Mouse (Mus musculus): ENCODE data around the gene Disc1.

The Disc1 gene

DNA sequence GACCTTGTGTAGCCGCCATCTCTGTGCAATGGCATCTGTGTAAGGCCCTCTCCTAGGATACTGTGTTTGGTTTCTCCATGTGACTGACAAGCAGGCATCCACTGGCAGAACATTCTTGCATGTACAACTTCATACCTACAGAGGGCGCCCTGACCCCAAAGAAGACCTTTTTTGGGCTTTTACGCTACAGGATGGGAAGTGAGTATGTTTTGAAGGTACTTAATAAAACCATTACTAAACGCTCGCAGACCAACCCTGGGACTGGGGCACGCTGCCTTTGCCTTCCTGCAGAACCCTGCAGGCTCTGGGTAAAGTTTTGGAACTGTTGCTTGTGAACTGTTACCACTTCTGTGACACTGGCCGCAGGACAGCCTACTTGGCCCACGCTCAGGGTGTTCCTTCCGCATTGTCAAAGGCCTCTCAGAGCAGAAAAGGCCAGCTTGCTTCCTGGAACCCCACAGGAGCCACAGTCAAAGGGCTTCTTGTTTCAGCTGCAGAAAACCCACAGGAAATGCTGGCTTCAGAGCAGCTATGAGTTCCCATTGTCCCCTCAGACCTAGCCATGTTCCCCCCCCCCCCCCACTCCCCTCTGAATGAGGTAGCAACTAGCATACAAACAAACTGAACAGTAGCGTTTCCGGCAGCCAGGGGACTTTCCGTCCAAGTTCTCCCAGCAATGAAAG is 13.1 kb downstream of the Disc1 start:
- peak; percentile 89 for DNase-seq (ENCODE audit: low read depth, low spot score)

DNA sequence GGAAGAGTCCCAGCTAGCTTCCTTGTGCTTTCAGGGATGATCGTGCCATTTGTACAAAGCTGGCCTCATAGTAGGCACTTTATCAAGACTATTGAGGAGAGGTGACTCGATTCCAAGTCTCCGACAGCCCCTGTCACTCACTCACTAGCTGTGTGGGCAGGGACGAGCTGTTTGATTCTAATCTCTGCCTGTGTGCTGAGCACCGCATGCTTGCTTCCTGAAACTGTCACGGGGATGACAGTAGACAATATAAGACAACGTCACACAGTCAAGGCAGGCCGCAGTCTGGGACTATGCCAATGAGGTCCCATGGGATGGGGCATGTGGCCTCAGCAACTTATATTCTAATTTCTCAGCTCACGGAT is 13.6 kb downstream of the Disc1 start:
- no peak for DNase-seq (ENCODE audit: low read depth, low spot score)

DNA sequence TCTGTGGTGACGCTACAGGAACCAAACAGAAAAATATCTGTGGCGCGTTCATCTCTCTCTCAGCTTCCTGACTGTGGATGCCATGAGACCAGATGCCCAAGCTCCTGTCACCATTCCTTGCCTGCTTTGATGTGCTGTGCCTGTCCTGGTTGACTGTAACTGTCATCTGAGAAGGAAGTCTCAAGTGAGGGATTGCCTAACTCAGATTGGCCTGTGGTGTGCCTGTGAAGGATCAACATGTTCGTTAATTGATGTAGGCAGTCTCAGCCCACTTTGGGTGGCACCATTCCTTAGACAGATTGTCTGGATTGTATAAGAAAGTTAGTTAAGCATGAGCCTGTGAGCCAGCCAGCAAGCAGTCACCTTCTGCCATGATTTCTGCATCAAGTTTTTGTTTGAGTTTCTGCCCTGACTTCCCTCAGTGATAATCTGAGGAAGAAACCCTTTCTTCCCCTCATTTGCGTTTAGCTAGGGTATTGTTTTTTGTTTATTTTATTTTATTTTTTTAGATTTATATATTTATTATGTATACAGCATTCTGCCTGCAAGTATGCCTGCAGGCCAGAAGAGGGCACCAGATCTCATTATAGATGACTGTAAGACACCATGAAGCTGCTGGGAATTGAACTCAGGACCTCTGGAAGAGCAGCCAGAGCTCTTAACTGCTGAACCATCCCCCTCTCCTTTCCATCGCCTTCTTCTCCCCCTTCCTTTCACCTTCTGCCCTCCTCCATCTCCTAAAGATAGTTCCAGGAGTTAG is 14.3 kb downstream of the Disc1 start:
- peak; percentile 28 for DNase-seq (ENCODE audit: low read depth, low spot score)

DNA sequence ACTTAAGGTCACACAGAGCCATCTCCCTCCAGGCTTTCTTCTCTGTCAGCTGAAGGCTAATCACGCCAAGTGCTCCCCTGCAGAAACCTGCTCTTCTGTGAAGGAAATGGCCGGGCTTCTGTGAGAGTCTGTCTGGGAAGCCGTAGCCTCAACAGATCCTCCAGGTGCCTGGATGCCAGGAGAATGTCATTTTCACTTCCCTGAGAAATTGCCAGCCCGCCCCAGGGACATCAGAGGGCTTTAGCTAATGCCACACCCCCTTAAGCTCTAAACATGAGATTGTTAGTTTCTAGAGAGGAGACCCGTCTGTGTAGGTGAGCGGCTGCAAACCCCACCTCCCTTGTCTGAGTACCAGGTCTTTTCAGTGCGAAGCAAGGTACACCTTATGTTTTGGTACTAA is 15.3 kb downstream of the Disc1 start:
- no peak for DNase-seq (ENCODE audit: low read depth, low spot score)

DNA sequence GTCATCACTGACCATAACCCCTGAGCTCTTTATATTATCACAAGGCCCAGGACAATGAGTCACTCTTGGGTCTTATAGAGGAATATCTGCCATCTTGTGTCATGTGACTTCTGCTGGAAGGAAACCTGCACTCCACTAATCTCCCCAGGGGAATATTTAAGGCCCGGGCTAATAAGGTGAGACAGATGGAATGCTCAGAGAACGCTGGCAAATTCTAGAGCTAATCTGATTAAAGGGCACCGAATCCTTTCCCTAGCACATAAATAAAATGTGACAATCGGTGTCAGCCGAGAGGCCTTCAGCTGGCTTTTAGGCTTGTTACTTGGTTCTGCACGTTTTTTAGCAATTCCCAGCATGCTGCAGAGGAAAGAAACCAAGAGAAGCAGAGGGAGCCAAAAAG is 15.7 kb downstream of the Disc1 start:
- DNase-seq (ENCODE audit: low read depth, low spot score), result no peak

DNA sequence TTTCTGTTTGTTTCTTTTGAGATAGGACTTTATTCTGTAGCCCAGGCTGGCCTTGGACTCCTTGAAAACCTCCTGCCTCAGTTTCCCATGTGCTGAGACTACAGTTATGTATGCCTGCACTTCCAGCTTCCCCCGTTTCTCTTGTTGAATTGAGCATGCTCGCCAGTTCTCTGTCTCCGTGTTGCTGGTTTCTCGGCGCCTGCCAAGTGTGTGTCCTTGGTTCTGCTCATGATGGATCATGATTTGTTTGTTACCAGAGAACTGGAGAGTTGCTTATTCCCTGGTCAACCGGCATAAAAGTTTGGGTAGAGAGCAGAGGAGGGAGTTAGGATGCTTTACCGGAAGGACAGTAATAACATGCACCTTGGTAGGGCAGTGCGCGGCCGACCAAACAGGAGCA is 20.1 kb downstream of the Disc1 start:
- DNase-seq (ENCODE audit: low read depth, low spot score), result no peak

- DNase-seq (ENCODE audit: low read depth, low spot score), result no peak
Measured at GRCm38 (mm10) chr8:125074581-125074980, 20.6 kb downstream of the Disc1 start.

DNA sequence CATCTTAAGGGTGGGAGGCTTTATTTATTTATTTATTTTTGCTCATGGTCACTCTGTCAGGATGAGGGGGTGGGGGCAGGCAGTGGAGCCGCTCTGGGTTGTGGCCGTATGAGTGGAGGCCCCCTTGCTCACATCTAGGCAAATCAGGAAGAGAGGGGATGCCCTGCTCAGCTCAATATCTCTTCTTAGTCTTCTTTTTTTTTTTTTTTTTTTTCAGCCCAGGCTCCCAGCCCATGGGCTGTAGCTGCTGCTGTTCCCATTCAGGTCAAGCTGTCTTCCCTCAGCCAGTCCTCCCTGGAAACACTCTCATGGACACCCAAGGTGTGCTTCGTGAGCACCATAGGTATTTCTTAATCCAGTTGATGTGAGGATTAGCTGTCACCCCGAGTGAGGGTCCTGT is 21.4 kb downstream of the Disc1 start:
- no peak for DNase-seq (ENCODE audit: low read depth, low spot score)

DNA sequence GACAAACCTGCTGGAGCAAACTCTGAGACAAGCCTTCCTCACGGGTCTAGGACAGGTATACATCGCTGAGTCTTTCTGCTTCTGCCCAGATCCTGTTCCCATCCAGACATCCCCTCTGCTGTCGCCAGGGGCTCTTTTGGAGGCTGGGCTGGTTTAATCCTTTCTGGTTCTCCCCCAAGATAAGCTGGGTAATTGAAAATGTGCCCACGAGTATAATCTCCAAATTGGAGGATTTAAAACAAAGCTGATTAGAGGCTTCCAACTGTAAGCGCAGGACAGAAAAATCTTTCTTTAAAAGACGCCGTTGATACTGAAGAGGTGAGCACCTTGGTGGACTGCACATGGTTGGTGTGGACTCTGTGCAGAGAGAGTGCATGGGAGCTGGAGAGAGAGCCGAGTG is 23.3 kb downstream of the Disc1 start:
- DNase-seq (ENCODE audit: low read depth, low spot score), result no peak

DNA sequence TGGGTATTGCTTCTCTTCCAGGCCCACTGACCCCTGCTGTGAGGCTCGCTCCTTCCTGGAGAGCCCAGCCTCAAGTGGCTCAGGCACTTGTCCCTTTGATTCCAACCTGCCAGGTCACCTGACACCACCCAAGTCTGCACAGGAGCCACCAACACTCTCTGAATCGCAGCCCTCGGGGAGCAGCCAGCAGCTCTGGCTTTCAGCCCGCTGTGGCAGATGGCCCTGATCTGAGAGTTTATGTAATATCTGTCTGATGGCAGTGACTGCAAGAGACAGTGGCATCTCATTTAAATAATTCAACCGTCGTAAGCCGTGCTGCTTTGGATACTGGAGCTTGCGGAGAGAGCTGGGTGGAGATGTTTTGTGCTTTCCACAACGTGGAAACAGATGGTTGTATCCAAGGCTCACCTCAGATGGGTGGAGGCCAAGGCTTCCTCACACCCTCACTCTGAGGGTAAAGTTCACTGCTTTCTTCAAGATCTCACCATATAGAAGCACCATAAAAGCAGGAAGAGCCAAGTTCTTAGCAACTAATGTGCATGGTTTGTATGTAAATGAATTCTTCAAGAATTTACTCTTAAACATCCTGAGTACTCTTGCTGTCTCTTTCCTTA is 24.9 kb downstream of the Disc1 start:
- DNase-seq (ENCODE audit: low read depth, low spot score), result no peak

DNA sequence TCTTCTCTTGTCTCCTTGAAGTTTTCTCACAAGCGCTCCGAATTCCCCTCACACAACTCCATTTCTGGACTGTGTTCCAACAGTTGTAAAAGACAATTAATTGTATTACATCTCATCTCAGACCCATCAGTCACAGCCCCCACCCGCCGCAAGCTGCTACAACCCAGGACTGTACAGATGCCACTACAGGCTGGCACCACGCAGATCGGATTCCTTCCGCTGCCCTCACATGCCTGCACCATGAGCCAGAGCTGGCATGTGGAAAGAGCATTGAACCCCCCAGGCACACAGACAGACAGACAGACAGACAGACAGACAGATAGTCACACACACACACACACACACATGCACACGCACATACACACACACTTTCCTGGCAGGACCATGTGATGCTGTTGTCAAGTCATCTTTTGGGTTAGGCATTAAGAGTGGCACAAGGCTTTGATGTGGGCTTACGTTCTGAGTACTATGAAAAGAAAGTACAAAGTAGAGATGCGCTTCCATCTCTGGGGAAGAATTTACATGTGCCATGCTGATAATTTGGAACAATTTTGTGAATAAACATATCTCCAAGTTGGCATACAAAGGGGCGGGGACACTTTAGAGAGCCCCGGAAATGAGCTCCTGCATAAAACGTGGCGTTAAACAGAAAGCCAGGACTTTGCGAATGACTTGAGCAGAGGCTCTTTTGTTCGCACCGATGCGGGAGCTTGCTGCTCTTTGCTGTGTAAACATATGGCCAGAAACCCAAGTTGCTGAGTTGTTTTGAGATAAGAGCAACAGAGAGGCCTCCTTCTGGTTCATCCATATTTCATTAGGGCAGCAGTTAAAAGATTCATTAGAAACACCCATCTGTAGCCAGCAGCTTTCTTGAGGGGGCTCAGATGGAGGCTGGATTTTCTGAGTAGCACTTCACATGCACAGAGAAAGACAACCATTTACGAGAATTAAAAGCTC is 26.7 kb downstream of the Disc1 start:
- peak; percentile 74 for DNase-seq (ENCODE audit: low read depth, low spot score)

DNA sequence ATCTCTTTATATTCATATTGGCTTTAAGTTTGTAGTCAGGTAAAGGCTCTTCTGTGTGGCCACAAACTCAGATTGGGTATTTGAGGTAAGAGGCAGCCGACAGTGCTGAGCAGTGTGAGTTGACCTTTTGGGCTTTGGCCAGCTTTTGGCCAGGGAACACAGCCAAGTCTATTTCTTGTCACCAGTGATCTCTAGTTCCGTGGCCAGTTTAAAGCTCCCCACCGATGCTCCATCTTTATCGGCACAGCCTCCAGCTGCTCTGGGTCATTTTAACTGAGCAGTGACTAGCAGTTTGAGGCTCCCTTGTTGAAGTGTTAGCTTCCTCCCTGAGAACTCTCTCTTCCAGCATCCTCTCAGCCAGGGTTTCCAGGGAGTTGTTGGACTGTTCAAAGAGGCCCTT is 29.8 kb downstream of the Disc1 start:
- DNase-seq (ENCODE audit: low read depth, low spot score), result no peak

GRCm38 (mm10) chr8:125084523-125084922 is 30.5 kb downstream of the Disc1 start:
- no peak for DNase-seq (ENCODE audit: low read depth, low spot score)

GRCm38 (mm10) chr8:125090889-125091740 is 37.1 kb downstream of the Disc1 start:
- DNase-seq (ENCODE audit: low read depth, low spot score), result no peak

DNA sequence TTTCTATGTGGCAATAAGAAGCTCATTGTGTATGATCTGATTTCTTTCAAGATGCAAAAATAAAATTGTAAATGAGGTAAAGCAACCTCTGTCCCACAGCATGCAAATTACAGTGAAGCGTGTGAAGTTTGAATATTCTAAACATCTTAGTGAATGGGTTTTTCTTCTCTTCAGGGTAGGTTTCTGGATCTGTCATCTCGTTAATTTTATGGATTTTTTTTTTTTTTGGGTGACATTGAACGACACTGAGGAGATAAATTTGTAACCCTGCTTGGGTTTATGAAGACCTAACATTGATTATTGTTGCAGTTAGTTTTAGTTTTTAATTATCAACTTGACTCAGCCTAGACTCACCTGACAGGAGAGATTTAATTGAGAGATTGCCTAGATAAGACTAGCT is 43.1 kb downstream of the Disc1 start:
- DNase-seq (ENCODE audit: low read depth, low spot score), result no peak

GRCm38 (mm10) chr8:125098050-125098449 is 44.1 kb downstream of the Disc1 start:
- DNase-seq (ENCODE audit: low read depth, low spot score), result no peak

GRCm38 (mm10) chr8:125102303-125102702 is 48.3 kb downstream of the Disc1 start:
- DNase-seq (ENCODE audit: low read depth, low spot score), result no peak

GRCm38 (mm10) chr8:125113171-125113570 is 59.2 kb downstream of the Disc1 start:
- no peak for DNase-seq (ENCODE audit: low read depth, low spot score)

DNA sequence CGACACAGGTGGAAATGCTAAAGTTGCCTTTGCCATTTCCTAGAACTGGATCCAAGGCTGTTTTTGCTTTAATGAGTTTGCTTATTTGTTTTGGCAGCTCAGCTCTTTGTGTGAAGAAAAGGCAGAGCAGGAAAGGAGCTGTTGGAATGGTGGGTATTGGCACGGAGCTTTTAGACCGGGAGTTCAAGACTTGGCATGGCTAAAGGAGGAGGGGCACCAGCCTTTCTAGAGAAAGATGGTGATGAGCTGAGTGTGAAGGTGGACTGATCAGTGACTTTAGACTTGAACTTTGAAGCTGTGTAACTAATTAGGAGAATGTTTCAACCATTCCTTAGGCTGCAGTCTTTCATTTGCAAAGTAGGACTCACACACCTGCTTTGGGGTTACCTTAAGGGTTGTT is 59.8 kb downstream of the Disc1 start:
- DNase-seq (ENCODE audit: low read depth, low spot score), result no peak

DNA sequence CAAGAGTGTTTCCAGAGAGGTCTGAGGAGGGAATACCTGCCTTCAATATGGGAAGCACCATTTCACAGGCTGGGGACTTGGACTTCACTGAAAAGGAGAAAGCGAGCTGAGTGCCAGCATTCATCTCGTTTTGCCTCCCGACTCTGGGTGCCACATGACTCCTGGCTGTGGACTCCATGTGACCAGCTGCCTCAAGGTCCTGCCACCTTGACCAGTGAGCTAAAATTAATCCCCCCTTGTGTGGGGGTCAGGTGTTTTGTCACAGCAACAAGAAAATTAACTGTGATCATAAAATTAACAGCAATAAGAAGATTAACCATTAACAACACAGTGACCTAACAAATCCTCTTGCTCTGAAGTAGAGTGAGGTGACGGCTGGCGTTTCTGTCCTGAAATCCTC is 61.3 kb downstream of the Disc1 start:
- no peak for DNase-seq (ENCODE audit: low read depth, low spot score)

DNA sequence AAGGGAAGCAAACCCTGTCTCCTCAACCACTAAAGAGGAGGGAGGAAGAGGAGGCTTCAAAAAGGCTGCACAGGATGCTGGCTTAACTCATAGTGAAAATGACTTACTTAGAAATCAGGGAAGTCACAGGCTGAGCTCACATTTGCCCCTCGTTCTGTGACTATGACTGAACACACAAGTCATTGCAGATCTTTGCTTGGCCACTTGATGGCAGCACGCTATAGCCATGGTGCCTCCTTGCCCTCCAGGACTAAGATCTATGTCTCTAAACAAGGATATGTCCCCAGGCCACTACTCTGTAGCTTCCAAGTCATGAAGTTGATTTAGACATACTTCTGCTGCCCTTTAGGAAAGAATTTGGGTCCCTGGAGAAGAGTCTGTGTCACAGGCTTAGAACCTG is 62.6 kb downstream of the Disc1 start:
- peak; percentile 20 for DNase-seq (ENCODE audit: low read depth, low spot score)
